Mouse (Mus musculus) midbrain, embryonic 13.5 days (tissue): ENCODE measurements around the gene 4933400A11Rik. TPM values are rescaled to one million over a fixed set of nuclear protein-coding genes. Genes with fewer than 3 reads are reported as not detected.
A peak's percentile ranks its signal among the peaks of the same experiment; 100 is the strongest.

ENCODE experiments used
- ATAC-seq: fragments of 200-750 bp; cut with Nextera tagmentation; 2 replicates; pipeline ENCODE4 v1.8.0; 2017; ENCODE audit warnings: mild to moderate bottlenecking, moderate TSS enrichment, moderate library complexity
- H3K27ac ChIP-seq: fragments of 300-500 bp; sonication (generic); 2 replicates; pipeline ENCODE4 v1.5.1; 2015; ENCODE audit warnings: inconsistent platforms, mild to moderate bottlenecking, moderate library complexity
- H3K27me3 ChIP-seq: fragments of 300-500 bp; sonication (generic); 2 replicates; pipeline ENCODE4 v1.6.1; 2015; ENCODE audit warnings: mild to moderate bottlenecking, inconsistent platforms
- H3K36me3 ChIP-seq: fragments of 300-500 bp; sonication (generic); 2 replicates; pipeline ENCODE4 v1.6.1; 2015; ENCODE audit warnings: mild to moderate bottlenecking, inconsistent platforms
- H3K4me1 ChIP-seq: fragments of 300-500 bp; sonication (generic); replicated peaks from 2 replicates; pipeline ENCODE4 v1.6.1; 2015; ENCODE audit warnings: inconsistent platforms
- H3K4me2 ChIP-seq: fragments of 300-500 bp; sonication (generic); replicated peaks from 2 replicates; pipeline ENCODE4 v1.6.1; 2015; ENCODE audit warnings: moderate library complexity, mild to moderate bottlenecking, inconsistent platforms
- H3K4me3 ChIP-seq: fragments of 300-500 bp; sonication (generic); replicated peaks from 2 replicates; pipeline ENCODE4 v1.5.1; 2015; ENCODE audit warnings: mild to moderate bottlenecking, inconsistent platforms
- H3K9ac ChIP-seq: fragments of 300-500 bp; sonication (generic); replicated peaks from 2 replicates; pipeline ENCODE4 v1.6.1; 2015; ENCODE audit warnings: mild to moderate bottlenecking, inconsistent platforms
- H3K9me3 ChIP-seq: fragments of 300-500 bp; sonication (generic); 2 replicates; pipeline ENCODE4 v1.6.1; 2016; ENCODE audit warnings: mild to moderate bottlenecking, inconsistent platforms
- WGBS: fragments of 180-500 bp; shearing (Covaris S2); methylation state at CpG from one replicate; pipeline ENCODE4 v1.1.7; 2015; 5-methylcytosine and 5-hydroxymethylcytosine counted together
- polyA plus RNA-seq: library from polyadenylated mRNA; unstranded; fragments of >200 nt; fragmentation: Nextera tagmentation; extraction: Ambion mirVana; gene quantifications from 2 replicates; pipeline ENCODE4 v1.2.1, GENCODE M21; 2015

Gene 4933400A11Rik
- polyA plus RNA-seq, 1 experiment from 2014 or later: not detected

DNA sequence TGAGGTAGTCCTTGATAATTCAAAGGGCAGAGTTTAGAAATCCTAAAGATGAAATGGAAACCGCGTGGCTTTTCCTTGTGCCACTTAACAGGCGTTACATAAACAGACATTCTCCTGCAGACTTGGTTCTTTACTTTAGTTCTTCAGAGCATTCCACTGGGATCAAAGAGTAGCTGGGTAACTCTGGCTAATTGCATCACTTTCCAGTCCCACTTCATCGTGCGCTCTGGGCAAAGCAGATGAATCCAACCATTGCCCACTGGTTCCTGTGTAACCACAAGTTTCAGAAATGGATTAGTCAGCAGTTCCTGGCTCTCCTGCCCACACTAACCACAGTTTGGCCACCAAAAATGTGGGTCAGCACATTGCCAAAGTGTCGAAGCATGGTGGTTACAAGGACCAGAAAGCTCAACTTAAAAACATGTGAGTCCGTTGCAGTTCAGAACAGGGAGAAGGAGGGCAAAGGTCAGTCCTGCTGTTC lies 15.4 kb upstream of the 4933400A11Rik start:
- Histone ChIP-seq H3K4me1 (no peaks in the 10 kb centered on the region; the same call in 1 of the 2 replicates), H3K4me3 (no peak overlapping the region), H3K27ac (no peak overlapping the region), H3K27me3 (peaks cover 12% of the 10 kb centered on the region; the same call in 1 of the 2 replicates), H3K9ac (no peak overlapping the region), H3K9me3 (no peaks in the 10 kb centered on the region), H3K36me3 (no peaks in the 10 kb centered on the region), H3K4me2 (no peak overlapping the region)
- 45% methylated on average over 7 of the region's 7 CpGs for WGBS
- ATAC-seq: no peak

DNA sequence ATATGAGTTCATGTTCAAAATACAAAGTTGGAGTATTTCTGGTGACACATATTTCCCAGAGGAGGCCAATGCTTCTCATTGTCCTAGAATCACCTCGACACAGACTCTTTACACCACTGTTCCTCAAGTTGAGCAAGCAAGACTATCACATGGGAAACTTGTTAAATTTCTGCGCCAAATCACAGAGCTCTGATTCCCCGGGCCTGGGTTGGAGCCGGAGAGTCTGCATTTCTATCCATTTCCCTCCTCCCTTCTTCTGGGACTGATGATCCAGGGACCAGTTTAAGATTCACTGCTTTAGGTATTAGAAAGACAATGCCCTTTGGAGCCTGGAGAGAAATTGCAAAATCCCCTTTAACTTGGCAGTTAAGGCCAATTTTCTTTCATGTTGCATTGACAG lies 15.0 kb upstream of the 4933400A11Rik start:
- no peak for ATAC-seq
- no peaks in the 10 kb centered on the region for H3K9me3 ChIP-seq
- WGBS: 62% methylated on average over 4 of the region's 4 CpGs
- no peaks in the 10 kb centered on the region; the same call in 1 of the 2 replicates for H3K4me1 ChIP-seq
- H3K4me2 ChIP-seq: no peak overlapping the region
- H3K27ac ChIP-seq: no peak overlapping the region
- no peak overlapping the region for H3K9ac ChIP-seq
- no peak overlapping the region for H3K4me3 ChIP-seq
- H3K36me3 ChIP-seq: no peaks in the 10 kb centered on the region
- peaks cover 16% of the 10 kb centered on the region; the same call in 1 of the 2 replicates for H3K27me3 ChIP-seq

GRCm38 (mm10) chrX:169792879-169793278 lies 13.4 kb upstream of the 4933400A11Rik start:
- H3K27ac ChIP-seq: no peak overlapping the region
- no peak overlapping the region for H3K9ac ChIP-seq
- peaks cover 20% of the 10 kb centered on the region; the same call in 1 of the 2 replicates for H3K27me3 ChIP-seq
- H3K4me2 ChIP-seq: no peak overlapping the region
- 0% methylated on average over 1 of the region's 1 CpGs for WGBS
- no peaks in the 10 kb centered on the region; the same call in 1 of the 2 replicates for H3K4me1 ChIP-seq
- H3K36me3 ChIP-seq: no peaks in the 10 kb centered on the region
- H3K4me3 ChIP-seq: no peak overlapping the region
- peak; percentile 69 for ATAC-seq
- H3K9me3 ChIP-seq: no peaks in the 10 kb centered on the region

GRCm38 (mm10) chrX:169789702-169790101 lies 10.3 kb upstream of the 4933400A11Rik start:
- peaks cover 12% of the 10 kb centered on the region; the same call in 1 of the 2 replicates for H3K27me3 ChIP-seq
- no peak for ATAC-seq
- no peaks in the 10 kb centered on the region for H3K36me3 ChIP-seq
- no peak overlapping the region for H3K27ac ChIP-seq
- H3K4me3 ChIP-seq: no peak overlapping the region
- H3K4me1 ChIP-seq: no peaks in the 10 kb centered on the region; the same call in 1 of the 2 replicates
- H3K9ac ChIP-seq: no peak overlapping the region
- H3K9me3 ChIP-seq: no peaks in the 10 kb centered on the region
- 83% methylated on average over 5 of the region's 5 CpGs for WGBS
- no peak overlapping the region for H3K4me2 ChIP-seq

DNA sequence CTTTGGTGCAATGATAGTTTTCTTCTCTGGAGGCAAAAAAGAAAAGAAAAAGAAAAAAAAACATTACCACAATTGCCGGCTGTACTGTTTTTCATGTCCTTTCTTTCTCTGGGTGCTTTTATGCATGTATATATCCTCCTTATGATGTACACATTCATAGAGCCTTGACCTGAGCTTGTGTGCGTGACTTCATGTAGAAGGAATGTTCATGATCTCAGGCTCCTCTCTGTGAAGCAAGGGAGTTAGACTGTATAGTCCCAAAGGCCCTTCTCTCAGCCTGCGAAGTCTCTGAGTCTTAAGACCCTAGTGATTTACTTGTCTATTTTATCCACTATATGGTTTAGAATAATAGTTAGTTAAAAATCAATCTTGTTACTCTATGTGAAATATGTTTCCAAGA lies 21.4 kb downstream of the 4933400A11Rik start:
- Histone ChIP-seq H3K36me3 (no peaks in the 10 kb centered on the region), H3K4me2 (no peak overlapping the region), H3K27me3 (peaks cover 35% of the 10 kb centered on the region; the same call in 1 of the 2 replicates), H3K9ac (no peak overlapping the region), H3K4me1 (no peaks in the 10 kb centered on the region), H3K9me3 (no peaks in the 10 kb centered on the region), H3K4me3 (no peak overlapping the region), H3K27ac (no peak overlapping the region)
- no peak for ATAC-seq
- WGBS: 82% methylated on average over 3 of the region's 3 CpGs

- Histone ChIP-seq H3K9me3 (no peaks in the 10 kb centered on the region), H3K4me3 (no peak overlapping the region), H3K4me1 (0 out of 2 replicates have a peak, but pooled peaks cover 3% of the 10 kb centered on the region), H3K4me2 (no peak overlapping the region), H3K9ac (no peak overlapping the region), H3K36me3 (no peaks in the 10 kb centered on the region), H3K27ac (peak overlapping the region; percentile 47; the same call in 1 of the 2 replicates), H3K27me3 (peaks cover 50% of the 10 kb centered on the region; the same call in 1 of the 2 replicates)
- ATAC-seq: peak; percentile 79
- WGBS: 27% methylated on average over 3 of the region's 3 CpGs
These were observed 44.0 kb downstream of the 4933400A11Rik start for GRCm38 (mm10) chrX:169735387-169735969.

Other genes starting within 250 kb of the 4933400A11Rik start
- gene Mid1, start 94.4 kb downstream of the 4933400A11Rik start, polyA plus RNA-seq: 12.6 and 12.8 TPM in 2 replicates
- gene Gm21887, start 230.0 kb upstream of the 4933400A11Rik start, polyA plus RNA-seq: 164 and 183 TPM in 2 replicates